Mouse (Mus musculus): ENCODE results near the gene Gm5592. TPM values are rescaled to one million over a fixed set of nuclear protein-coding genes. Genes with fewer than 3 reads are reported as not detected.
"Not testable (repeated sequence)": the region's sequence is repeated elsewhere in the genome, so short reads cannot be mapped to it uniquely, and the experiment has no call there.

Gene Gm5592
- not detected for total RNA-seq (2021)
- long read RNA-seq, experiment 1 = 0 reads
- long read RNA-seq, experiment 2 = 0 reads

GRCm38 (mm10) chr7:41153541-41153940 is at the start of gene Gm5592:
TSS of gene Gm5592 (plus strand) at chr7:41153841.
- DNase-seq (ENCODE audit: low spot score in 2 of 2); intact Hi-C loops (cut with DNase I): not testable (repeated sequence)

- DNase-seq (ENCODE audit: low spot score in 2 of 2); intact Hi-C loops (cut with DNase I): not testable (repeated sequence)
These were observed 2.2 kb downstream of the Gm5592 start for GRCm38 (mm10) chr7:41155806-41156205.

- intact Hi-C loops (cut with DNase I); DNase-seq (ENCODE audit: low spot score in 2 of 2): not testable (repeated sequence)
These were observed 4.2 kb downstream of the Gm5592 start for GRCm38 (mm10) chr7:41157879-41158278.

DNA sequence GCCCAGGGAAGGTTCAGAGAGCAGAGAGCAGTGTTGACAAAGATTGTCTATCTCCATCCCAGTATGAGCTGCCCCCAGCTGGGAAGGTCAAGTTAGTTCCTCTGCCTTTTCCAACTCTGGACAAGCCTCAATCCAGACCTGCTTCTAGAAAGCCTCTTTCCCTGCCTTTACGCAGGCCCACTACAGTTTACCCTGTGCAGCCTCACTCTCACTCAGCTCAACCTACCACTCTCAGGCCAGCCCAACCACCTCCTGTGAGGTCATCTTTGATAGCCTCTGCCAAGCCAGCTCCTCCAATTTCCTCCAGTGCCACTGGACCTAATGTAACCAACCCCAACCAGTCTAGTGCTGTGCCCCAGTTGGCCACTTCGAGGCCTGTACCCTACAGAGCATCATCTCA is 4.9 kb downstream of the Gm5592 start:
- intact Hi-C loops (cut with DNase I) = not testable (repeated sequence)

DNA sequence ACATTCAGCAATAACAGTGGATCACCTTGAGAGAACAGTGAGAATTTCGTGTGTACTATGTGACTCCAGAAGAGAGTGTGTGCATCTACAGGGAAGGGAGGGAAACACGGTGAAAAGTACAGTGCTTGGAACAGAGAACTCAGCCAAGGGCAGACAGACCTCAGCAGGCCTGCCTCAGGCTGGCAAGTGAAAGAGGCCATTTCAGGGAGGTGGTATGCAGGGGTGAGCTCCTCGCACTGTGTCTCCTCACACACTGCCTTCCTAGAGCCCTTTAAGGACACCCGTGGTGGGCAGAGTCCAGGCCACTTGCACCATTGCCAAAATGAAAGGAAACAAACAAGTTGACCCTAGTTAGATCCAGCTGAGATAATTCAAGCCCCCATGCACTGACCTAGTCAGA is 40.0 kb downstream of the Gm5592 start:
- no peak for DNase-seq (ENCODE audit: low spot score in 2 of 2)
- intact Hi-C loops (cut with DNase I) = loop anchor here (10.0 kb wide), 1 partner anchor 89 kb away; no protein-coding TSS in a partner anchor

More for the DNA sequence above, 4.9 kb downstream of the Gm5592 start:
- not testable (repeated sequence) for DNase-seq (ENCODE audit: low spot score in 2 of 2)

Other genes starting within 250 kb of the Gm5592 start
- gene 4930433I11Rik, start 166.3 kb upstream of the Gm5592 start, total RNA-seq (2021) = not detected
- gene Gm4884, start 121.1 kb upstream of the Gm5592 start, total RNA-seq (2021) = not detected
- gene AI987944, start 239.5 kb downstream of the Gm5592 start, total RNA-seq (2021) = 1 to 10 TPM; 8.0 to 9.3 TPM

All from left cerebral cortex, postnatal 14 days (tissue).